Mouse (Mus musculus): ENCODE measurements at regions not wholly inside any gene's neighbourhood (a gene's known extent, or its start where the extent isn't known, plus 50 kb on each side); places are given as distances from the start of the nearest gene placed in this dataset.

DNA sequence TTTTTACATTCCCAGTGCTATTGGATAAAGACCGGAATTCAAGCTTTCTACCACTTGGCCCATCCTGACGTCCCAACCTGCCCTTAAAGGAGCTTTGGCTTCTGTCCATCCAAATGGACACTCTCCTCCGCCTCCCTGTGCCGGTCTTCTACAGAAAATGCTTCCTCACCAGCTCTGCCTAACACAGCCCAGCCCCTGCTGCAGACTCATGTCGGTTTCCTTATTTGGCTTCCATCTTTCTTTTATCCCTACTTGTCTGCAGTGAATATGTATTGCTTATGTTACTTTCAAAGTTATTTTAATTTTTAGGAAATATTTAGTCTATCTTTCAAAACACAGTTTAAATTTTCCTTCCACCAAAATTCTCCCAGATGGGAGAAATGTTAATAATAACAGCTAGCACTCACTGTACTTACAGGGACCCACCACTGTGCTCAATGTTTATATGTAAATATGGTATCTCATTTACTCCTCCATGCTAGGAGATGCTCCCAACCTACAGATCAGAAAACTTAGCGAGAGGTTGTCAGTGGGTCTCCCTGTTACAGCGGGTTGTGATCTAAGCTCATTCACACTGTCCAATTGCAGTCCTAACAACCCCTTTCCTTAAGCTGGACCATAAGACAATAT is 118.6 kb downstream of the Sptssa start:
- TF ChIP-seq CTCF (IDR thresholded peaks at IDR 0.05; ENCODE audit: insufficient read depth, low read length), result no peak
- no peak for TF ChIP-seq POLR2A (IDR thresholded peaks at IDR 0.05; ENCODE audit: borderline replicate concordance, extremely low read depth, low read depth, low read length)

All from lung, adult 2 months (tissue).